10 mouse cellular contexts compared by ENCODE assay signal in the genomic region with DNA sequence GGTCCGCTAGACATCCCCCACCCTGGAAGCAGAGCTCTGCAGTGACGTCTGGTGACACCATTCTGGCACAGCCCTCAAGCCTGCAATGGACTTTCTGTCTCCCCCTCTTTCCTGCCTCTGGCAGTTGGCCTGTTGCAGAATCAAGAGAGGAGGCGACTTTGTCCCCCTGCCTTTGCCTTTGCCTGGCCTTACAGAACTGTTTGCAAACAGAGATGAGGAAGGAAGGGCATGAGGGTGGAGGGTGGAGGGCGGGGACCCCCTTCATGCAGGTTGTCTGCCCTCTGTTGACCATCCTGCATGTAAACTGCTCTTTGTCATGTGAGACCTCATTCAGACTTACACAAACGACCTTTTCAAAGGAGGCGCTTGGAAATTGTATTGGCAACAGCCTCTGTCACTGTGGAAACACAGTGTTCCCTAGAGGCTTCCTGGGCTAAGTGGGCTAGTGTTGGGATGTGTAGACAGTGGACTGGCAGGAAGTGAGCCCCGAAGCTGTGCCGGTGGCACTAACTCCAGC. TPM values are rescaled to one million over a fixed set of nuclear protein-coding genes. Genes with fewer than 3 reads are reported as not detected.
DNase-seq lines count a peak whose midpoint lies in the region; ATAC-seq and TF ChIP-seq lines count a peak whose summit lies in the region.
"Had no signal": no experiment of that assay in that cellular context is flagged by ENCODE, and none has a peak within 500 bp of the region (broad histone marks: within the 10 kb centered on the region; RNA-seq: fewer than 3 reads in every experiment).

No protein-coding gene starts in this region.

- 51% methylated on average over 8 of the region's 8 CpGs for WGBS in kidney, postnatal 0 days
- WGBS in embryonic facial prominence, embryonic 15.5 days: 30% methylated on average over 8 of the region's 8 CpGs
- 25% methylated on average over 8 of the region's 8 CpGs for WGBS in hindbrain, embryonic 10.5 days

- H3K27me3 ChIP-seq in kidney, postnatal 0 days (ENCODE audit: insufficient read depth, low read length): no peaks in the 10 kb centered on the region
- H3K27me3 ChIP-seq in embryonic facial prominence, embryonic 15.5 days: no peaks in the 10 kb centered on the region
- H3K27me3 ChIP-seq in hindbrain, embryonic 10.5 days (ENCODE audit: insufficient read depth, poor library complexity, severe bottlenecking): peaks cover 3% of the 10 kb centered on the region; the same call in 1 of the 2 replicates
- H3K27me3 ChIP-seq: CH12.LX had no signal

- H3K9ac ChIP-seq in kidney, postnatal 0 days (ENCODE audit: low read depth, low read length): no peak overlapping the region
- H3K9ac ChIP-seq in embryonic facial prominence, embryonic 15.5 days: no peak overlapping the region

- no peaks in the 10 kb centered on the region for H3K9me3 ChIP-seq in kidney, postnatal 0 days (replicated peaks; ENCODE audit: low read length)
- no peaks in the 10 kb centered on the region for H3K9me3 ChIP-seq in embryonic facial prominence, embryonic 15.5 days (replicated peaks)
- no peaks in the 10 kb centered on the region for H3K9me3 ChIP-seq in hindbrain, embryonic 10.5 days

- H3K4me2 ChIP-seq in kidney, postnatal 0 days (ENCODE audit: low read length): no peak overlapping the region
- no peak overlapping the region for H3K4me2 ChIP-seq in embryonic facial prominence, embryonic 15.5 days (replicated peaks)

- peak; percentile 11; the same call in 1 of the 2 replicates for TF ChIP-seq CTCF in kidney, postnatal 0 days (IDR thresholded peaks at IDR 0.05; ENCODE audit: low read depth)

- H3K4me3 ChIP-seq in kidney, postnatal 0 days (replicated peaks; ENCODE audit: low read depth, low read length): no peak overlapping the region
- H3K4me3 ChIP-seq in embryonic facial prominence, embryonic 15.5 days (replicated peaks): no peak overlapping the region
- 0 out of 2 replicates have a peak overlapping the region, but pooled peaks have one; percentile 6 for H3K4me3 ChIP-seq in hindbrain, embryonic 10.5 days
- H3K4me3 ChIP-seq: myocyte had no signal

- ATAC-seq in kidney, postnatal 0 days (replicated peaks; ENCODE audit: low FRiP score, low read depth): no peak
- ATAC-seq in embryonic facial prominence, embryonic 15.5 days (ENCODE audit: insufficient number of reproducible peaks, low FRiP score, low TSS enrichment, low read depth): no peak
- no peak for ATAC-seq in megakaryocyte, adult 5-6 weeks (ENCODE audit: poor library complexity, severe bottlenecking)
- ATAC-seq in inflammation-experienced regulatory T-cells, adult 6 months: no peak

- H3K36me3 ChIP-seq in kidney, postnatal 0 days (ENCODE audit: insufficient read depth, low read length): 0 out of 2 replicates have a peak, but pooled peaks cover 9% of the 10 kb centered on the region
- no peaks in the 10 kb centered on the region for H3K36me3 ChIP-seq in embryonic facial prominence, embryonic 15.5 days
- H3K36me3 ChIP-seq in hindbrain, embryonic 10.5 days: no peaks in the 10 kb centered on the region

- H3K27ac ChIP-seq in kidney, postnatal 0 days: no peak overlapping the region
- peak overlapping the region; percentile 65 for H3K27ac ChIP-seq in embryonic facial prominence, embryonic 15.5 days (replicated peaks)
- peak overlapping the region; percentile 69 for H3K27ac ChIP-seq in hindbrain, embryonic 10.5 days

- H3K4me1 ChIP-seq in kidney, postnatal 0 days (replicated peaks; ENCODE audit: insufficient read depth, low read length): 0 out of 2 replicates have a peak, but pooled peaks cover 6% of the 10 kb centered on the region
- peaks cover 12% of the 10 kb centered on the region for H3K4me1 ChIP-seq in embryonic facial prominence, embryonic 15.5 days
- H3K4me1 ChIP-seq in hindbrain, embryonic 10.5 days (replicated peaks): peaks cover 37% of the 10 kb centered on the region

- DNase-seq in kidney, postnatal 0 days (ENCODE audit: low spot score): peak; percentile 48
- no peak for DNase-seq in kidney, adult 11 months
- DNase-seq in hindbrain, embryonic 10.5 days (ENCODE audit: low spot score): peak; percentile 49
- peak; percentile 65 for DNase-seq in mesoderm, embryonic 11.5 days (ENCODE audit: low read depth, low spot score)
- DNase-seq in c-Kit-positive CD71-positive TER-119-positive erythroid progenitor cells, embryonic 14.5 days (ENCODE audit: low spot score): no peak

RNA-seq across cellular contexts. Expression of gene Nt5dc3, which starts 40.9 kb away (rescaled TPM):
- polyA plus RNA-seq in kidney, postnatal 0 days (2015; fragmentation: Nextera tagmentation; extraction: Ambion mirVana): 0.99 and 1.2 TPM in 2 replicates
- 1.5 and 1.6 TPM in 2 replicates for polyA plus RNA-seq in embryonic facial prominence, embryonic 15.5 days (2015; fragmentation: Nextera tagmentation; extraction: Ambion mirVana)
- polyA plus RNA-seq in hindbrain, embryonic 10.5 days (2016; fragmentation: Nextera tagmentation; extraction: Ambion mirVana): 0.77 and 1.4 TPM in 2 replicates
- 2.0 and 2.5 TPM in 2 replicates for total RNA-seq in megakaryocyte, adult 5-6 weeks (2015)
- total RNA-seq in megakaryocyte, adult 5-6 weeks (2017): 1.7 and 1.8 TPM in 2 replicates
- polyA plus RNA-seq in inflammation-experienced regulatory T-cells, adult 6 months (2017; shearing (Covaris generic)): 1 to 10 TPM in 2 of 3 experiments, under 1 TPM in 1; 0.68 to 1.9 (median 1.2) TPM

RNA-seq across cellular contexts. Expression of gene Gm49358, which starts 55.9 kb away (rescaled TPM):
- polyA plus RNA-seq in kidney, postnatal 0 days (2015; fragmentation: Nextera tagmentation; extraction: Ambion mirVana): not detected in 2 replicates
- not detected in 2 replicates for polyA plus RNA-seq in embryonic facial prominence, embryonic 15.5 days (2015; fragmentation: Nextera tagmentation; extraction: Ambion mirVana)
- not detected in 2 replicates for polyA plus RNA-seq in hindbrain, embryonic 10.5 days (2016; fragmentation: Nextera tagmentation; extraction: Ambion mirVana)
- total RNA-seq in megakaryocyte, adult 5-6 weeks (2015): not detected in 2 replicates
- 3.6 TPM in 1 of 2 replicates, not detected in the other for total RNA-seq in megakaryocyte, adult 5-6 weeks (2017)
- polyA plus RNA-seq in inflammation-experienced regulatory T-cells, adult 6 months (2017; shearing (Covaris generic)): not detected
- polyA plus RNA-seq: myocyte had no signal

Comparison
In these comparisons a context has a peak if more than half of its experiments do, and no peak if none do; other contexts are left out.
1. DNase-seq: peak in kidney, postnatal 0 days (single experiment), hindbrain, embryonic 10.5 days (single experiment) and mesoderm, embryonic 11.5 days (single experiment); none in kidney, adult 11 months (single experiment) and c-Kit-positive CD71-positive TER-119-positive erythroid progenitor cells, embryonic 14.5 days (single experiment).